In the genomic region with DNA sequence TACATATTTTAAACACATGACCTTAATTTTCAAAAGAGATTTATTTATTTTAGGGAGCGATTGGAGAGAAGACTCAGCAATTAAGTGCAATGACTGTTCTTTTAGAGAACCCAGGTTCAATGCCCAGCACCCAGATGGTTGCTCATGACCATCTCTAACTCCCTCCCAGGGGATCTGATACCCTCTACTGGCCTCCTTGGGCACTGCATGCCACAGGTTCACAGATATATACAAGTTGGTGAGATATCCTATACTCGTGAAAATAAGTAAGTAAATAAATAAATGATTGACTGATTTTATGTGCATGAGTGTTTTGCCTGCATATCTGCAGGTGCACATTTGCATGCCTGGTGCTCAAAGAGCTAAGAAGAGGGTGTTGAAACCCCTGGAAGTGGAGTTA, we compare ENCODE assay signal across 13 mouse cellular contexts. TPM values are rescaled to one million over a fixed set of nuclear protein-coding genes. Genes with fewer than 3 reads are reported as not detected.
DNase-seq lines count a peak whose midpoint lies in the region; ATAC-seq and TF ChIP-seq lines count a peak whose summit lies in the region.
"Had no signal": no experiment of that assay in that cellular context is flagged by ENCODE, and none has a peak within 500 bp of the region (broad histone marks: within the 10 kb centered on the region; RNA-seq: fewer than 3 reads in every experiment).

No protein-coding gene starts in this region.

- no peak overlapping the region for H3K4me3 ChIP-seq in liver, embryonic 14.5 days (ENCODE audit: insufficient read depth in 1 of 2, low read depth in 2 of 2, low read length in 2 of 2)
- H3K4me3 ChIP-seq in liver, embryonic 12.5 days = no peak overlapping the region
- H3K4me3 ChIP-seq in ES-E14 (ENCODE audit: insufficient read depth in 1 of 2, low read depth in 1 of 2, low read length in 2 of 2, poor library complexity in 1 of 2, severe bottlenecking in 1 of 2) = no peak overlapping the region
- H3K4me3 ChIP-seq: heart, embryonic 13.5 days had no signal

- no peaks in the 10 kb centered on the region for H3K36me3 ChIP-seq in liver, embryonic 14.5 days (replicated peaks; ENCODE audit: control insufficient read depth, insufficient read depth, low read depth)
- no peaks in the 10 kb centered on the region for H3K36me3 ChIP-seq in liver, embryonic 12.5 days
- H3K36me3 ChIP-seq in ES-E14 (ENCODE audit: control insufficient read depth, insufficient read depth, low read length, poor library complexity, severe bottlenecking) = no peaks in the 10 kb centered on the region
- H3K36me3 ChIP-seq: heart, embryonic 13.5 days had no signal

- peak; percentile 24 for DNase-seq in embryo, embryonic 10.5 days (ENCODE audit: low spot score)
- DNase-seq in embryo, embryonic 10 days (ENCODE audit: low spot score) = no peak
- DNase-seq in liver, embryonic 14.5 days (ENCODE audit: low read depth in 3 of 3, low spot score in 3 of 3) = no peak
- DNase-seq in ES-E14 (ENCODE audit: low read depth, low spot score) = peak; percentile 20
- DNase-seq in testis, postnatal 10 days (ENCODE audit: low spot score) = no peak
- no peak for DNase-seq in urinary bladder, adult 2 months (ENCODE audit: low spot score)
- DNase-seq: right cerebral cortex, adult 18-20 months had no signal

- no peak overlapping the region for H3K9ac ChIP-seq in liver, embryonic 14.5 days (replicated peaks)
- no peak overlapping the region for H3K9ac ChIP-seq in liver, embryonic 12.5 days
- no peak overlapping the region for H3K9ac ChIP-seq in ES-E14 (ENCODE audit: insufficient read depth, low read depth, low read length, poor library complexity, severe bottlenecking)
- H3K9ac ChIP-seq: heart, embryonic 13.5 days had no signal

- no peaks in the 10 kb centered on the region for H3K27me3 ChIP-seq in liver, embryonic 14.5 days (ENCODE audit: control insufficient read depth, insufficient read depth, low read length)
- H3K27me3 ChIP-seq in liver, embryonic 12.5 days (replicated peaks) = no peaks in the 10 kb centered on the region

- 18% methylated on average over 2 of the region's 2 CpGs for WGBS in liver, embryonic 14.5 days (ENCODE audit: insufficient replicate concordance)
- WGBS in liver, embryonic 12.5 days (ENCODE audit: insufficient replicate concordance) = 33% methylated on average over 2 of the region's 2 CpGs

- no peak for ATAC-seq in liver, embryonic 14.5 days (ENCODE audit: insufficient read depth)
- no peak for ATAC-seq in liver, embryonic 12.5 days
- peak; percentile 84 for ATAC-seq in megakaryocyte-erythroid progenitor cell, adult 5-6 weeks (replicated peaks; ENCODE audit: low FRiP score, low TSS enrichment, poor library complexity, severe bottlenecking)
- ATAC-seq: forebrain, embryonic 14.5 days had no signal

- no peak overlapping the region for H3K27ac ChIP-seq in liver, embryonic 14.5 days
- H3K27ac ChIP-seq in liver, embryonic 12.5 days = no peak overlapping the region
- H3K27ac ChIP-seq in ES-E14 (ENCODE audit: insufficient read depth, low read depth, low read length, poor library complexity, severe bottlenecking) = no peak overlapping the region
- H3K27ac ChIP-seq: heart, embryonic 13.5 days; macrophage had no signal

- no peak overlapping the region for H3K4me2 ChIP-seq in liver, embryonic 14.5 days (ENCODE audit: low read depth)
- H3K4me2 ChIP-seq in liver, embryonic 12.5 days = no peak overlapping the region
- H3K4me2 ChIP-seq: heart, embryonic 13.5 days had no signal

- in situ Hi-C loops in ES-E14 (cut with MboI; ENCODE audit: low sequenced_read_pairs in 2 of 2, unreplicated experiment in 2 of 2) = no loop called here

- H3K4me1 ChIP-seq in liver, embryonic 14.5 days (replicated peaks; ENCODE audit: control insufficient read depth in 2 of 2, insufficient read depth in 2 of 2, low read length in 1 of 2) = no peaks in the 10 kb centered on the region
- H3K4me1 ChIP-seq in liver, embryonic 12.5 days = no peaks in the 10 kb centered on the region
- H3K4me1 ChIP-seq in ES-E14 (ENCODE audit: control insufficient read depth in 2 of 2, insufficient read depth in 2 of 2, low read length in 2 of 2, poor library complexity in 1 of 2) = no peaks in the 10 kb centered on the region

- peak; percentile 43 for TF ChIP-seq CTCF in liver, embryonic 14.5 days (IDR thresholded peaks at IDR 0.05; ENCODE audit: low read depth)

- H3K9me3 ChIP-seq in liver, embryonic 14.5 days (ENCODE audit: control insufficient read depth, low read length) = no peaks in the 10 kb centered on the region
- no peaks in the 10 kb centered on the region for H3K9me3 ChIP-seq in liver, embryonic 12.5 days (replicated peaks)
- H3K9me3 ChIP-seq in ES-E14 (ENCODE audit: control insufficient read depth, insufficient read depth, low read depth, low read length) = no peaks in the 10 kb centered on the region
- H3K9me3 ChIP-seq: heart, embryonic 13.5 days had no signal

- no peak for TF ChIP-seq EP300 in liver, embryonic 14.5 days (IDR thresholded peaks at IDR 0.05; ENCODE audit: low read depth)

TF ChIP-seq in ES-E14, 5 proteins besides CTCF, POLR2A, EP300 and RAD21:
- TF ChIP-seq ZC3H11A (IDR thresholded peaks at IDR 0.05; ENCODE audit: borderline replicate concordance, low read depth, low read length) (peak; percentile 36; the same call in 1 of the 2 replicates), ZNF384 (IDR thresholded peaks at IDR 0.05; ENCODE audit: low read depth, low read length) (no peak)

RNA-seq across cellular contexts. Expression of a gene that starts 48.1 kb away (rescaled TPM):
- polyA plus RNA-seq in liver, embryonic 14.5 days (2012; rRNA removed) = 0.02 and 0.06 TPM in 2 replicates
- polyA plus RNA-seq in liver, embryonic 14.5 days (2014; fragmentation: Nextera tagmentation; extraction: Ambion mirVana) = not detected in 2 replicates
- polyA plus RNA-seq in liver, embryonic 12.5 days (2016; fragmentation: Nextera tagmentation; extraction: Ambion mirVana) = 0.14 TPM in 1 of 2 replicates, not detected in the other
- total RNA-seq in ES-E14 (2012; rRNA removed) = 0.85 and 1.4 TPM in 2 replicates
- total RNA-seq in megakaryocyte-erythroid progenitor cell, adult 5-6 weeks (2014; fragmentation: Nextera tagmentation) = not detected in 2 replicates
- total RNA-seq in megakaryocyte-erythroid progenitor cell, adult 5-6 weeks (2017) = not detected in 2 replicates
- 0.25 and 0.29 TPM in 2 replicates for polyA plus RNA-seq in urinary bladder, adult 2 months (2012; rRNA removed)
- polyA plus RNA-seq: intestine, embryonic 14.5 days; macrophage had no signal

Comparison
In these comparisons a context has a peak if more than half of its experiments do, and no peak if none do; other contexts are left out.
1. DNase-seq: peak in embryo, embryonic 10.5 days (single experiment) and ES-E14 (single experiment); none in embryo, embryonic 10 days (single experiment), liver, embryonic 14.5 days (0 of 3), testis, postnatal 10 days (single experiment) and urinary bladder, adult 2 months (single experiment).